Mouse (Mus musculus): ENCODE measurements at regions not wholly inside any gene's neighbourhood (a gene's known extent, or its start where the extent isn't known, plus 50 kb on each side); places are given as distances from the start of the nearest gene placed in this dataset.
A peak's percentile ranks its signal among the peaks of the same experiment; 100 is the strongest.

DNA sequence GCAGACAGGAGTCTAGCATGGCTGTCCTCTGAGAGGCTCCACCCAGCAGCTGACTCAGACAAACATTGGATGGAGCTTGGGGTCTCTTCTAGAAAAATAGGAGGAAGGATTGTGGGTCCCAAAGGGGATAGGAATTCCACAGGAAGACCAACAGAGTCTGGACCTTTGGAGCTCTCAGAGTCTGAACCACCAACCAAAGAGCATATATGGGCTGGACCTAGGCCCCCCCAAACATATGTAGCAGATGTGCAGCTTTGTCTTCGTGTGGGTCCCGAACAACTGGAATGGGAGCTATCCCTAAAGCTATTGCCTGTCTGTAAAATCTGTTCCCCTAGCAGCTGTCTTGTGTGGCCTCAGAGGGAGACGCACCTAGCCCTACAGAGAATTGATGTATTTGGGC, 50.1 kb upstream of the Cpm start:
- DNase-seq: no peak

DNA sequence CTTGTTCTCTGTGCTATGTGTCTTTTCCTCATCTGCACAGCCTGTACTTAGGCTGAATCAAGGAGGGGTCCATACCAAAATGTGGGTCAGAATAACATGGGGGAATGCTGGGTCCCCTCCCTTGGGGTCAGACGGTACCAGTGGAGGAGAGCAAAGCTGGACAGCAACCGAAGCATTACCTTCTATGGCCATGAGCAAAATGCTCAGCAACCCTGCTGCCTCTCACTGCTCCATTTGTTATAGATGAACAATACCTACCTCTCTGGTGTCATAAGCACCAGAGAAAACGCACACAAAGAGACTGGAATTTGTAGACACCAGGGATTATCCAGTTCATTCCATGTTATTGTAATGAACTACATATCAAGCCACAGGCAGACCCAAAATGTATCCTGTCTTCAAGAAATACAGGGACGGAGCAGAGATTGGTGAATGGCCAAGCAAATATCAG, 50.6 kb upstream of the Cpm start:
- DNase-seq: no peak

DNA sequence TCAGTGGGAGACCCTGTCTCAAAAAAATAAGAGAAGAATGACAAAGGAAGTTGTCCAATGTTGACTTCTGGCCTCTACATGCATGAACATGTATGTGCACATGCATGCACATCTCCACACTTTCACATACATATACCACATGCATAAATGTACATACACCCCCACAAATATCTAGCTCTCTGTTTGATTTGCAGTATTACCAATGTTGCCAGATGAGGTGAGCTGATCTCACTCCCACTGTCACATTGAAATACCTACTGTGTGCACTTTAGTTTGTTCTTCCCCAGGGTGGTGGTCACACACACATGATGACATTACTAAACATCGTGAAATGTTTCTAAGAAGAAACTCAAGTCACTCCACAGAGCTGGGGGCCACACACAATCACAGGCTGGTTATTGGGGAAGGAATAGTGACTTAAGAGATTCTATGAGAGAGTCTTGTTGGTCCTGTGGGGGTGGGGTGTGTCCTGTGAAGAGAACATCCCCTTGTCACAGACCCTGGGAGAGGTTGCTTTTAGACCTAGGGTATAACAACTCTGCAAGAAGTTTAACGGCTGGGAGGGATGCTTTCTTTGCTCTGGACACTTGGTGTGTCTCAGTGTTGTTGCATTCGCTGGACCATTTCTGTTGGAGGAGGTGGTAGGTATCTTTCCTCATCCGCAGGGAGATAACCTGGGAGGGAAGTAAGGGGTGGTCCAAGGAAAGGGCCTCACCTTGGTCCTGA, 51.2 kb upstream of the Cpm start:
- DNase-seq: no peak

DNA sequence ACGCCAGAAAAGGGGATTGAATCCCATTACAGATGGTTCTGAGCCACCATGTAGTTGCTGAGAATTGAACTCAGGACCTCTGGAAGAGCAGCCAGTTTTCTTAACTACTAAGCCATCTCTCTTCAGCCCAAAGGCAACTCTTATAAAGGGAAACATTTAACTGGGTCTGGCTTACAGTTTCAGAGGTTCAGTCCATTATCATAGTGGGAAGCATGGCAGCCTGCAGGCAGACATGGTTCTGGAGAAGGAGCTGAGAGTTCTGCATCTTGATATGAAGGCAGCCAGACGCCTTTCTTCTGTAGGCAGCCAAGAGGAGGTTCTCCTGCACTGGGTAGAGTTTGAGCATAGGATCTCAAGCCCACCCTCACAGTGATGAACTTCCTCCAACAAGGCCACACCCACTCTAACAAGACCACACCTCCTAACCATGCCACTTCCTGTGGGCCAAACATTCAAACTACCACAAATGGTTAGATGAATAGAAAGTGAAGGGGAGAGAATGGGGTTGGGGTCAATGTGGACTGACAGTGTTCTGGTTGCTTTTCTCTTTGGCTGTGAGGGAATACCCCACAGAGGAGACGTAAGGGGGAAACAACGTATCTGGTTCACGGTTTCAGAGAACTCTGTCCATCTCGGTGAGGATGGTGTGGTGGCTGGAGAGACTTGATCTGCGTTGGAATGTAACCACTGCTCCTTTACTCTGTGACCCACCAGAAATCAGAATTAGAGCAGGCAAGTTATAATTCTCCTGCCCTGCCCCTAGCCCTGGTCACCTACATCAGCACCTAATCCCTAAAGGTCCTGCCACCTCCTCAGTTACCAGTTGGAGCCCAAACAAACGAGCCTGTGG, 52.2 kb upstream of the Cpm start:
- DNase-seq: no peak

DNA sequence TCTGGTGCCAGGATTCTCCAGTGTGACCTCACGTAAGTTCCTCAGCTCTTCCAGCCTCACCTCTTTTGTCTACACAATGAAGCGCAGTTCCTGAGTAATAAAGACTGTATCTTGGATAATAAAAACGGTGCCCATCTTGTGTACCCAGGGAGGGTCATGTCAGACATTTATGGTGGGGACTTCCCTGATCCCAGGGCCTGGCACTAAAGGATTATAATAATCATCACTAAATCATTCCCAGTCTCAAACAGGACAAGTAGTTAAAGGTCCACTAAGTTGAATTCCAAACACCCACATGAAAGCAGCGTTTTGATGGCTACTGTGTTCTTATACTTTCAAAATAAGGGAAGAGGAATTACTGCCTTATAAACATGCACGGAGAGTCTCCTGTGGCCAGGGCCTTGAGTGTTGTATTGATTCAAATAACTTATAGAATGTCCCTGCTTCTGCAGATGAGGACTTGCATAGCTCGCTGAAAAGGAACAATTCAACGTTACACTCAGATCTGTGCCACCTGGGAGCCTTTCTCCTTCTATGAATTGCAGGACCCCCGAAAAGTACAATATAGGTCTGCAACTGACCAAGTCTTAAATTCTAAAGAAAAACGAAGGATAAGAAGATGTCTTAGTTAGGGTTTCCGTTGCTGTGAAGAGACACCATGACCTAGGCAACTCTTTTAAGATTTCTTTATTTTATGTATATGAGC, 53.0 kb upstream of the Cpm start:
- no peak for DNase-seq

DNA sequence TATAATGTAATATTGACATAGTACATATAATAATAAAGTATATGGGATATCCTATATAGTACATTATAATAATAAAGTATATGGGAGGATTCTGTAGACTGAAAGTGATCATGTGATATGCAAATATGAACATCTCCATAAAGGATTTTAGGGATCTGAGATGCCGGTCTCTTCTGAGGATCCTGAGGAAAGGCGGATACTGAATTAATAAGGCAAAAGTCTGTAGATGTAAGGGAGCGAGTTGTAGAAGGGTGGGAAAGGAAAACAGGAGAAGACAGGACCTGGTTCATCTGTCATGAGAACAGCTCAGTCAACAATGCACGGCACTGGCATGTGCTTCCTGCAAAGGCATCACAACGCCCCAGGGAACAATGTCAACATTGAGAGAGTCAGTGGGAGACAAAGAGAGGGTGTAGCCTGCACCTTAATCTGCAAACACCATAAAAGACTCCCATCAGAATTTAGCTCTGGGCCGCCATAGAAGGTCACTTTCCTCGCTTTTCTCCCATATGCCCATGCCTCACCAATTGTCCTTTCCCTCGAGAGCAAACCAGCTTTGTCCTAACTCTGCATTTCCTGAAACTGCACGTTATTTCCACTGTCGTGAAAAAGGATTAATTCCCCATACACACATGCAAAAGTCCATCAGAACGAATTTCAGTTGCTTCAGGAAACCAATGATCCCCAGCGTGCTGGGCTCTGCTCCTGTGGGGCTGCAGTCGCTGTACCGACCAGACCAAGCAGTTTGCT, 53.7 kb upstream of the Cpm start:
- DNase-seq: no peak

DNA sequence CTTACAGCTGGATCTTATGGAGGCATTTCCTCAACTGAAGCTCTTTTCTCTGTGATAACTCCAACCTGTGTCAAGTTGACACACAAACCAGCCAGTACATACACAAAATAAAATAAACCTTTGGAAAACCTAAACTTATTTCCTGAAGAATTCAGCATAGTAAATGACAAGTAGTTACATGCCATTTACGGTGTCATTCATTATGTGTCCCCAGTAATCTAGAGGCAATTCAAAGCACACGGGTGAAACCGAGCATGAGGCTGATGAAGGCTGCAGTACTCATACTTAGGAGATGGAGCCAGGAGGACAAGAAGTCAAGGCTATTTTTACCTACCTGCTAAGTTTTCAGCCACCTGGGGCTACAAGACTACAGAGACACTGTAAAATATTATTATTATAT, 54.4 kb upstream of the Cpm start:
- no peak for DNase-seq

DNA sequence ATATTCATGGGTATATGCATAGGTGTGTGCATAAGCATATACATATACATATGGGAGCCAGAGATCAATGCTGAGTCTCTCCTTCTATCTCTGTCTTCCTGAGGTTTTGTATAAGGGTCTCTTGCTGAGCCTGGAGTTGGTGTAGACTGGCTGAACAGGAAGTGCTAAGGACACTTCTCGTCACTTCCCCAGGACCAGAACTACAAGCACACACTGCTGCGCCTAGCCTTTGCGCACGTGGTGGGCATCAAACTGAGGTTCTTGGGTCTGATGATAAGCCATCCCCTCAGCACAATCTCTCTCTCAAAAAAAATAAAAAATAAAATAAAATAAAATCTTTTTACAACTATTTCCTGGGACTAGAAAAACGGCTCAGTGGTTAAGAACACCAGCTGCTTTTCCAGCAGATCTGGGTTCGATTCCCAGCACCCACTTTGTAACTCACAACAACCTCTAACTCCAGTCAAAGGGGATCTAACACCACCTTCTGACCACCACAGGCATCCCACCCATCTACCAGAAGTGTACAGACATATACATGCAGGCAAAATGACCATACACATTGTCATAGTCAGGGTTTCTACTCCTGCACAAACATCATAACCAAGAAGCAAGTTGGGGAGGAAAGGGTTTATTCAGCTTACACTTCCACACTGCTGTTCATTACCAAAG, 55.1 kb upstream of the Cpm start:
- DNase-seq: no peak

DNA sequence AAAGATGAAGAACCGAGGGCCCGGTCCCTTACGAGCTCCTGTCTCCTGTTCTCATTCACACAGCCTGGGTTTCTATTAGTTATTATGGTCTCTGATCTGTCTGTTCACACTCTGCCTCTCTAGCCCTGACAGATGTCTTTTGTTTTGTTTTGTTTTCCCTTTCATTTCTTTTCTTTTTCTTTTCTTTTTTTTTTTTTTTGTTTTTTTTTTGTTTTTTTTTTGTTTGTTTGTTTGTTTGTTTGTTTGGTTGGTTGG, 55.8 kb upstream of the Cpm start:
- no peak for DNase-seq

DNA sequence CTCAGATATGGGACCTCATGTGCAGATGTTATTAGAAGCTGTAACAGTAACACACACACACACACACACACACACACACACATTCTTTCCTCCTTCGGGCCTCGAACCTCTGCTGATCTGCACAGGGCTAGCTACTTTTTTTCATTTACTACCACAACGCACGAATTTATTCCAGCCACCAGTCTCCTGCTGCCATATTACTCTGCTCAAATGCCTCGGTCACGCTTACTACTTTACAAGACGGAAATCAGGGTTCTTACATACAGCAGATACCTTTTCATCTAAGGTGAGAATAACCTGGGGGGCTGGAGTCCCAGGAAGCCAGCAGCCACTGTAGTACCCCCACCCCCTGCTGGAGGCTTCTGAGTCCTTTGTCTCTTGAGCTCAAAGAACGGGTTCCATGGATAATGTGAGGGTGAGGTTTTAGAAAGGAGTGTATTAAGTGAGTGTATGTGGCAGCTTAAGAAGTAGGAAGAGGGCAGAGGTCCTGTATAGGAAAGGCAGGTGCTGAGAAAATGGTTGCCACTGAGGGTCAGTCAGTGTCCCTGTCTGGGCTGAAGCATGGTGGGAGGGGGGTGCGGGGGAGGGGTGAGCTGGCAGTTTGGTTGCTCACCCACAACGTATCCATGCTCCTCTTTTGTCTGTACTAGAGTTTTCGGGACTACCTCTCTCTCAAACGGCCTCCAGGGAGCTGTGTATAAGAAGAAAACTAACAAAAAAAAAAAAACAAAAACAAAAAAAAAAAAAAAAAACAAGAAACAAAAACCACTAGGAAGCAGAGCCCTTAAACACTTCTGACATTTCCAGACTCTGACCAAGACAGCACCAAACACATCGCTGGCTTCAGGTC, 56.3 kb upstream of the Cpm start:
- no peak for DNase-seq

DNA sequence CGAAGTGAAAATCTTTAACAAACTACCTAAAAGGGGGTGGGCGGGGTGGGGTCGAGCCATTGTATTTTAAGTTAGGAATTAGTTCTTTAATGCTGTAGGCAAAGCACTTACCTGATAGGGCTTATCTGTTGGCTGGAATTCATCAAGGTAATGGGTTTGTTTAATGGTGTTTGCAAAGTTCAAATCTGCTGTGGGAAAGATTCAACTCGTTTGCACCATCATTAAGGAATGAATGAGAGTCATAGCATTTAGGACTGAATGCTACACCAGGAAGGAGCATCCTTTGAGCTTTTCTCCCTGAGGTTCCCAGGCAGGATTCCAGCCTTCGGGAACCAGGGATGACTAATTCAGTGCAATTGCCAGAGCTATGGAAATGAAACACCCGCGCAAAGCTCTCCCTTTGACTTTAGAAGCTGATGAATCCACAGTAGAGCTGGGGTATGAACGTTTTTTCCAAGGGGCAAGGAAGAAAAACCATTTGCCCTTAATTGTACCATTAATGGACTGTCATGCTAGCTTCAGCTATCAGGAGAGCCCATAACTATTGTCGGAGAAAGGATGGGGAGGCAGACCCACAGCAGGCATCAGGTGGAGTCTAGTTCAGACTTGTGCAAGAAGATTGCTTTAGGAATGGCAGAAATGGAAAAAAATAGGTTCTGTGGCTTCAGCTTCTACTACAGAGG, 57.3 kb upstream of the Cpm start:
- no peak for DNase-seq

DNA sequence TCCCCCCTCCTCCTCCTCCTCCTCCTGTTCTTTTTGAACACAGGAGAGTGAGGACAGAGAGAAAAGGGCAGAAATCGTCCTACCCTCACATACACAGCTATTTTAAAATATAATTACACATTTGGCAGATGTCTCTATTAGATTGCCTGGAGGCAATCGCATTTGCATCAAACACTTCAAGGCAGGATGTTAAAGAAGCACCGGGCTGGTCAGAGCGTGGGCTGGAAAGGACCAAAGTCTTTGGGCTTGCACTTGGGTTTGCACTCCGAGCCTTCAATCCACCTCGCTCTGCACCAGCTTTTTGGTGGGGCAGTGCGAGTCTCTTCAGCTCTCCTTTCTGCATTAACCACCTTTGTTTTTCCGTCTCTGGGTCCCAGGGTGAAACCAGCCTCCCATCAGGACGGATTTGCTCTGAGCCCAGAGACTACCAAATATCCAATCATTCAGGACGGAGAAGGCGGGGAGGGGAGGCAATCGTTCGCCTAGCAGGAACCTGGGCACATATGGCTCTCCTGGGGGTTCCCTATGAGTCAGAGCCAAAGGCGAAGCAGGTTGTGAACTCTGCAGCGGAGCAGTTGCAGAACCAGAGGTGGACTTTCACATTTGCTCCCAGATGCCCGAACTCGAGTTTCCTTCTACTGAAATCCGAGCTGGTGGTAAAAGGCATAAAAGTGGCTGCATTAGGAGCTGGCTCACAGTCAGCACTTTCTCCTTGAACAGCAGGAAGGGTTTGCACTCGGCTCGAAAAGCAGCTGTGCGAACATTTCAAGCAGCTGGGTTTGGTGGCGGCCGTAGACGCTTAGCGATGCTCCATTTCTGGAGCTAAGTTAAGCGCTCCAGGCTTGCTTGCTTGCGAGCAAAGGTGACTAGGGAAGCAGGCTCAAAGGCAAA, 58.1 kb upstream of the Cpm start:
- peak; percentile 19 for DNase-seq

DNA sequence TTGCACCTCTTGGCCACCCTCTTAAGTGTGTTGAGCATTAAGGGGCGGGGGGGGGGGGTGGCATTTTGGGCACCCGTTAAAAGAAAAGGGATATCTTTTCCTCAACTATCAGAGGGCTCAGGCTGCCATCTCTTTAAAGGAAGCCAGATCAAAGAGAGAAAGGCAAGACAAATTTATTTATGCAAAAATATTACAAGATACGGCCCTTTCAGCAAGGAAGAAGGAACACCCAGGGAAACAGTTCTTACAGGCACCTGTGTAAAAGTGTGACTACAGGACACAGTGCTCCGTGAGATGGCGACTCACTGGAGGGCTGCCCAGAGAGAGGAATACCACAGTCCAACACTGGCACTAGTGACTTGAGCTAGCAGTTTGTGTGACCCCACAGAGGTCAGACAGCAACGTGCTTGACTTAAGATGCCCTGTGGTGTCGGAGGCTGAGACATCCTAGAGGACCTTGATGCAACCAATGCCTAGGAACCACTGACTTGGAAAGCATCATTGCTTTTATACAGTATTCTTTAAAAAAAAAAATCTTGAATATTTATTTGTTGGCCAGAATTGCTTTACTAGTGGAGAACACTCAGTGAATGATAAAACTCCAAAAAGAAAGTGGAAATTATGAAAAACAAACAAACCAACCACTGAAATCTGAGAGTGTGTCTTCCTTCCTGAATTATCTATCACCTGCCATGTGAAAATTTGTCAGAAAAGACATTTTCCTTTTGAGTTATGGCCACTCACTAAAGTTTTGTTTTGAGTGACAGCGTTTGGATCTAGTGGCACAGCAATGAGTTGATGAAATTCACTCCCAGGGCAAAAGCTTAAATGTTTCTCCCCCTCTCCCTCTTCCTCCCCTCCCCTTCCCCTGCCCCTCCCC, 59.0 kb upstream of the Cpm start:
- no peak for DNase-seq

DNA sequence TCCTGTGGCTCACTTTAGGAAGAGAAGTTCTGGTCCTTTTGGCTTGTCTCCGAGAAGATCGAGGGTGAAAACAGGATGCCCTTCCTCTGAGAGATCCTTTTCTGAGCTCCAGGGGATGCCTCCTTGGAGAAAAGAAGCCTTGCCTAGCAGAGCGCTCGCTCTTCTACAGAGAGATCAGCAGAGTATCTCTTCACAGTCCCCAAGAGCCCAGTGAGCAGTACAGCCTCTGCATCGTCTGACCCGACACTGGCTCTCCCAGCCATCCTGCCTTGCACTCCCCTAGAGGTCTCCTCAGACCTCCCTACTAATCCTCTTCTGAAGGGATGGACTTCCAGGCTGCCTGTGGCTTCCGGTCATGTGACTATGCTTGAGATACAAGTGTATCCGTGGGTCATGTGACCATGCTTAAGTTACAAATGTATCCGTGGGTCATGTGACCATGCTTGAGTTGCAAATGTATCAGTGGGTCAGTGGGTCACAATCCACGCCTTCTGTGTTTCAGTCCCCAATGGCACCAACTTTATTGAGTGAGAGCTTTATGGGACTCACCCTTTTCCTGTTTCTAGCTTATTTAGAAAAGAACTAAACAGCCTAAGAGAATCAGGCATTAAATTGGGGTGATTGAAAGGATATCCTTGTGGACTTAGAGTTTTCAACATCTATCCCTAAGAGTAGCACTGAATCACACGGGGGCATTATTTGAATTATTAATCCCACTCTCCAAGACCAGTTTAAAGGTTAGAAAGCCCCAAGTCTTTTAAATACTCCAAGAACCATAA, 59.8 kb upstream of the Cpm start:
- no peak for DNase-seq

DNA sequence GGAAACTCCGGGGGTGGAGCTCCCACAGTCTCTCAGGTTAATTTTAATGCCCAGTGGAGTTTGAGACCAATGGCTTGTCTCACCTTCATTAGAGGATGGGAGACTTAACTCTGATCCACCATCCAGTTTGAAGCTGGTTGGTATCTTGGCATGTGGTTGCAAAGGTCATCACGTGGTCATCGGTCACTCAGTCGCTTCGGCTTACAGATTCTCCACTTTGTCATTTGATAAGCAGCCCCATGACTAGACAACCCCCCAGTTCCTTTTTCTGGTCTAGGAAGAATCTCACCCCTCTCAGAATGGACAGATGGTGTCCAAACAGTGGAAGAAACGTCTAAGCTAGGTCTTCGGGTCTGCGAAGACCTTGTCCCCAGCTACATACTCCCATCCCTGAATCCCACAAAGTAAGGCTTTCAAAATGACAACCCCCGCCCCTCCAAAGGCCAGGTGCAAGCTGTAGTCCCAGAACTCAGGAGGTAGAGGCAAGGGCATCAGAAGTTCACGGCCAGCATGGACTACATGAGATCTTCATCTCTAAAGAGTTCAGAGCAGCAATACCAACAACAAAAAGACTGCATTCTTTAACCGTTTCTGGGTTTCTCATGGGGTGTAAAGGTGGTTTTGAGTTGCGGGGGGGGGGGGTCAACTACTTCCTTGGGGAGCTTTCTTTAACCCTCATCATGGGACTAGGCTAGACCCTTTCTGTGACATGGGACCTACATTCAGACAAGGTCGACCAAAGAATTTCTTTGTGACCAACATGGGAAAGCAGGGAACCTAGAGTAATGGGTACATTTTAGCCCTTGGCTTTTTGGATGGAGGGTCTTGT, 60.6 kb upstream of the Cpm start:
- DNase-seq: no peak

DNA sequence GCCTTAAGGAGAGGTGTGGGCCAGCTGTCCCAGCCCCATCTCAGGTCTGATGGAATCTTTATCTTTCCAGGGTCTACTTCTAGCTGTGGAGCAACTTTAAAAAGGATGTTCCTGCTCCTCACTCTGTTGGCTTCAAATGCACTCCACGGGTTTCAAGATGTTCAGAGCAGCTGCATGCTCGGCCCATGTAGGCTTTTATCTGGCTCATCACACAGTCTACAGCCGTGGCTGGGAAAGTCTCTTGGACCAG, 61.2 kb upstream of the Cpm start:
- no peak for DNase-seq

DNA sequence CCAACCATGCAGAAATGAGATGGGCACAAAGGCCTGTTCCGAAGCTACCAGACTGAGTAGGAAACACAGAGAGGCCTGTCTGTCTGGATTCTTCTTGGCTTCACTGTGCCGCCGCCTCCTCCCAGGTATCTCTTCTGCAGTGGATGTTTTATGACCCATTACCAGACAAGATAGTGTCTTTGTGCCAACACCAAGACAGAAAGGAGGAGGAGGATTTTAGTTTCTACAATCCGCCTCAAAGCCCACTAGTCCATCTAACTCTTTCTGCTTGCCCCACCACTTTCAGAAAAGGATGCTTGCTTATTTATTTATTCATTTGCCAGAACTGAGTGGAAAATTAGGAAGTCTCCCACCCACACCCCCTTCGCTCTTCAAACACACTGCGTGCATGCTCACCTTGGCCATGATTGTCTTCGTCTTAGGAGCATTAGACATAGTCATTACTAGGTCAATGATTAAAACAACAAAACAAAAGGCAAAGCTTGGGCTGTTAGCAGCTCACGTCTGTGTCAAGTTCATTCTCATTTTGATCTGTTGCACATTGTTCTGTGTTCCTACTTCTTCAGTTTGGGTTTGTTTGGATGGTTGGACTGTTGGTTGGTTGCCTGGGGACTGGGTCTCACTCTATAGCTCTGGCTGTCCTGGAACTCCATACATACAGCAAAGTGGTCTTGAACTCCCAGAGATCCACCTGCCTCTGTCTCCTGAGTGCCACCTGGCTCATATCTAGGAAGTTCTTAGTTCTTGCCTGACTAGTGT, 61.7 kb upstream of the Cpm start:
- no peak for DNase-seq
